Mouse (Mus musculus): ENCODE results near the gene Sugct. TPM values are rescaled to one million over a fixed set of nuclear protein-coding genes. Genes with fewer than 3 reads are reported as not detected.
A peak's percentile ranks its signal among the peaks of the same experiment; 100 is the strongest.

Gene Sugct
- polyA plus RNA-seq, 1 experiment from 2014 or later: 4.7 TPM

GRCm38 (mm10) chr13:16968995-16969394 lies 726.4 kb downstream of the Sugct start:
- WGBS: 79% methylated on average over 5 of the region's 5 CpGs
- no peaks in the 10 kb centered on the region for H3K4me1 ChIP-seq (ENCODE audit: control insufficient read depth, insufficient read depth, low read length)
- H3K36me3 ChIP-seq (ENCODE audit: control insufficient read depth, insufficient read depth, low read length): no peaks in the 10 kb centered on the region
- H3K4me3 ChIP-seq (ENCODE audit: low read depth, low read length): no peak overlapping the region
- H3K27ac ChIP-seq (ENCODE audit: low read length): no peak overlapping the region
- H3K9me3 ChIP-seq (ENCODE audit: control insufficient read depth, low read depth, low read length): no peaks in the 10 kb centered on the region
- no peak overlapping the region for H3K9ac ChIP-seq (replicated peaks; ENCODE audit: low read depth, low read length)
- no peak for ATAC-seq (ENCODE audit: insufficient number of reproducible peaks, insufficient read depth, low FRiP score, low read depth)
- H3K27me3 ChIP-seq (ENCODE audit: control insufficient read depth, insufficient read depth, low read length): no peaks in the 10 kb centered on the region
- H3K4me2 ChIP-seq (replicated peaks; ENCODE audit: low read depth, low read length): no peak overlapping the region

DNA sequence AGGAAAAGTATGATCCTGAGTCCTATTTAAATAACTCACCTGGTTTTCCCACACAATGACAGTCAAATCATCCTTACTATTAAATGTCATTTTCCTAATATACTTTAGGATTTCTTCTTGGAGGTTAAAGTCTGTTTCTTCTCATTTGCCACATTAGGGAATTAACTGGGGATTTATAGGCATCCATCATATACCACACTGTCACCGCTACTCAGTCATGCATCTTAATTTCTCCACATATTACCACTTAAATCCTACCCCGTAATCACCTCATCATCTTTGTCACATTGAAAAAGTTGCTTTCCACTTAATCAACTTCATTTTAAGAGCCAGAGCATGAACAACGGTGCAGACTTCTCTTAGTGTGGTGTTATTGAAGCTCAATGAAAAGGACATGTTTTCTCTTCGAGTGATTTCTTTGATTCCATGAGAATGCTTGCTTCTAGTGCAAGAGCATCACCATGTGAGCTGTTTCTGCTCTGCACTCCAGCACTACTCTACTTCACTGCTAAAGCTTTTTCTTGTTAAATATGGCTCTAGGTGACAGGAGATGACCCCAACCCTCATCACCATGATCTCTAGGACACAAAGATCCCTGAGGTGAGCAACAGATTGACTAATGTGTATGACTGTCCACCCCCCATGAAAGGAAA lies 730.4 kb downstream of the Sugct start:
- H3K9ac ChIP-seq (replicated peaks; ENCODE audit: low read depth, low read length): no peak overlapping the region
- no peaks in the 10 kb centered on the region for H3K9me3 ChIP-seq (ENCODE audit: control insufficient read depth, low read depth, low read length)
- H3K4me1 ChIP-seq (ENCODE audit: control insufficient read depth, insufficient read depth, low read length): no peaks in the 10 kb centered on the region
- no peak overlapping the region for H3K4me3 ChIP-seq (ENCODE audit: low read depth, low read length)
- H3K4me2 ChIP-seq (replicated peaks; ENCODE audit: low read depth, low read length): no peak overlapping the region
- no peak overlapping the region for H3K27ac ChIP-seq (ENCODE audit: low read length)
- no peaks in the 10 kb centered on the region for H3K27me3 ChIP-seq (ENCODE audit: control insufficient read depth, insufficient read depth, low read length)
- no peak for ATAC-seq (ENCODE audit: insufficient number of reproducible peaks, insufficient read depth, low FRiP score, low read depth)
- H3K36me3 ChIP-seq (ENCODE audit: control insufficient read depth, insufficient read depth, low read length): no peaks in the 10 kb centered on the region
- WGBS: 72% methylated on average over 4 of the region's 4 CpGs

GRCm38 (mm10) chr13:16952045-16952444 lies 743.3 kb downstream of the Sugct start:
- H3K4me2 ChIP-seq (replicated peaks; ENCODE audit: low read depth, low read length): no peak overlapping the region
- no peak overlapping the region for H3K4me3 ChIP-seq (ENCODE audit: low read depth, low read length)
- H3K4me1 ChIP-seq (ENCODE audit: control insufficient read depth, insufficient read depth, low read length): no peaks in the 10 kb centered on the region
- WGBS: 77% methylated on average over 4 of the region's 4 CpGs
- ATAC-seq (ENCODE audit: insufficient number of reproducible peaks, insufficient read depth, low FRiP score, low read depth): no peak
- no peaks in the 10 kb centered on the region for H3K9me3 ChIP-seq (ENCODE audit: control insufficient read depth, low read depth, low read length)
- no peak overlapping the region for H3K9ac ChIP-seq (replicated peaks; ENCODE audit: low read depth, low read length)
- no peak overlapping the region for H3K27ac ChIP-seq (ENCODE audit: low read length)
- no peaks in the 10 kb centered on the region for H3K27me3 ChIP-seq (ENCODE audit: control insufficient read depth, insufficient read depth, low read length)
- H3K36me3 ChIP-seq (ENCODE audit: control insufficient read depth, insufficient read depth, low read length): no peaks in the 10 kb centered on the region

- 36% methylated on average over 5 of the region's 5 CpGs for WGBS
- H3K36me3 ChIP-seq (ENCODE audit: control insufficient read depth, insufficient read depth, low read length): no peaks in the 10 kb centered on the region
- H3K9ac ChIP-seq (replicated peaks; ENCODE audit: low read depth, low read length): no peak overlapping the region
- H3K4me2 ChIP-seq (replicated peaks; ENCODE audit: low read depth, low read length): no peak overlapping the region
- H3K27ac ChIP-seq (ENCODE audit: low read length): peak overlapping the region; percentile 48; the same call in 1 of the 2 replicates
- H3K9me3 ChIP-seq (ENCODE audit: control insufficient read depth, low read depth, low read length): no peaks in the 10 kb centered on the region
- peak; percentile 23; the same call in 1 of the 2 replicates for ATAC-seq (ENCODE audit: insufficient number of reproducible peaks, insufficient read depth, low FRiP score, low read depth)
- H3K27me3 ChIP-seq (ENCODE audit: control insufficient read depth, insufficient read depth, low read length): no peaks in the 10 kb centered on the region
- H3K4me3 ChIP-seq (ENCODE audit: low read depth, low read length): no peak overlapping the region
- H3K4me1 ChIP-seq (ENCODE audit: control insufficient read depth, insufficient read depth, low read length): 0 out of 2 replicates have a peak, but pooled peaks cover 2% of the 10 kb centered on the region
Measured at GRCm38 (mm10) chr13:16939466-16939811, 755.9 kb downstream of the Sugct start.

GRCm38 (mm10) chr13:16938552-16939465 lies 756.5 kb downstream of the Sugct start:
- no peaks in the 10 kb centered on the region for H3K9me3 ChIP-seq (ENCODE audit: control insufficient read depth, low read depth, low read length)
- 0 out of 2 replicates have a peak, but pooled peaks cover 2% of the 10 kb centered on the region for H3K4me1 ChIP-seq (ENCODE audit: control insufficient read depth, insufficient read depth, low read length)
- WGBS: 40% methylated on average over 12 of the region's 12 CpGs
- no peak overlapping the region for H3K4me3 ChIP-seq (ENCODE audit: low read depth, low read length)
- no peak overlapping the region for H3K9ac ChIP-seq (replicated peaks; ENCODE audit: low read depth, low read length)
- no peak overlapping the region for H3K4me2 ChIP-seq (replicated peaks; ENCODE audit: low read depth, low read length)
- ATAC-seq (ENCODE audit: insufficient number of reproducible peaks, insufficient read depth, low FRiP score, low read depth): peak; percentile 65; the same call in 1 of the 2 replicates
- H3K27me3 ChIP-seq (ENCODE audit: control insufficient read depth, insufficient read depth, low read length): no peaks in the 10 kb centered on the region
- H3K27ac ChIP-seq (ENCODE audit: low read length): peak overlapping the region; percentile 66; the same call in 1 of the 2 replicates
- no peaks in the 10 kb centered on the region for H3K36me3 ChIP-seq (ENCODE audit: control insufficient read depth, insufficient read depth, low read length)

- Histone ChIP-seq H3K27ac (ENCODE audit: low read length) (no peak overlapping the region), H3K36me3 (ENCODE audit: control insufficient read depth, insufficient read depth, low read length) (no peaks in the 10 kb centered on the region), H3K4me3 (ENCODE audit: low read depth, low read length) (no peak overlapping the region), H3K9me3 (ENCODE audit: control insufficient read depth, low read depth, low read length) (no peaks in the 10 kb centered on the region), H3K4me1 (ENCODE audit: control insufficient read depth, insufficient read depth, low read length) (0 out of 2 replicates have a peak, but pooled peaks cover 2% of the 10 kb centered on the region), H3K4me2 (replicated peaks; ENCODE audit: low read depth, low read length) (no peak overlapping the region), H3K27me3 (ENCODE audit: control insufficient read depth, insufficient read depth, low read length) (no peaks in the 10 kb centered on the region), H3K9ac (replicated peaks; ENCODE audit: low read depth, low read length) (no peak overlapping the region)
- 71% methylated on average over 11 of the region's 11 CpGs for WGBS
- no peak for ATAC-seq (ENCODE audit: insufficient number of reproducible peaks, insufficient read depth, low FRiP score, low read depth)
Measured at GRCm38 (mm10) chr13:16937422-16938202, 757.7 kb downstream of the Sugct start.

- Histone ChIP-seq H3K27me3 (ENCODE audit: control insufficient read depth, insufficient read depth, low read length) (no peaks in the 10 kb centered on the region), H3K36me3 (ENCODE audit: control insufficient read depth, insufficient read depth, low read length) (no peaks in the 10 kb centered on the region), H3K4me1 (ENCODE audit: control insufficient read depth, insufficient read depth, low read length) (0 out of 2 replicates have a peak, but pooled peaks cover 2% of the 10 kb centered on the region), H3K9ac (replicated peaks; ENCODE audit: low read depth, low read length) (no peak overlapping the region), H3K27ac (ENCODE audit: low read length) (no peak overlapping the region), H3K4me3 (ENCODE audit: low read depth, low read length) (no peak overlapping the region), H3K9me3 (ENCODE audit: control insufficient read depth, low read depth, low read length) (no peaks in the 10 kb centered on the region), H3K4me2 (replicated peaks; ENCODE audit: low read depth, low read length) (no peak overlapping the region)
- no peak for ATAC-seq (ENCODE audit: insufficient number of reproducible peaks, insufficient read depth, low FRiP score, low read depth)
- 75% methylated on average over 1 of the region's 1 CpGs for WGBS
Measured at GRCm38 (mm10) chr13:16935029-16935428, 760.3 kb downstream of the Sugct start.

GRCm38 (mm10) chr13:16933600-16933999 lies 761.8 kb downstream of the Sugct start:
- Histone ChIP-seq H3K4me2 (replicated peaks; ENCODE audit: low read depth, low read length) (no peak overlapping the region), H3K4me3 (ENCODE audit: low read depth, low read length) (no peak overlapping the region), H3K27me3 (ENCODE audit: control insufficient read depth, insufficient read depth, low read length) (no peaks in the 10 kb centered on the region), H3K36me3 (ENCODE audit: control insufficient read depth, insufficient read depth, low read length) (no peaks in the 10 kb centered on the region), H3K9ac (replicated peaks; ENCODE audit: low read depth, low read length) (no peak overlapping the region), H3K27ac (ENCODE audit: low read length) (no peak overlapping the region), H3K4me1 (ENCODE audit: control insufficient read depth, insufficient read depth, low read length) (0 out of 2 replicates have a peak, but pooled peaks cover 2% of the 10 kb centered on the region), H3K9me3 (ENCODE audit: control insufficient read depth, low read depth, low read length) (no peaks in the 10 kb centered on the region)
- ATAC-seq (ENCODE audit: insufficient number of reproducible peaks, insufficient read depth, low FRiP score, low read depth): no peak
- 89% methylated on average over 4 of the region's 4 CpGs for WGBS
